Mouse (Mus musculus): ENCODE data around the gene Pafah1b3. TPM values are rescaled to one million over a fixed set of nuclear protein-coding genes. Genes with fewer than 3 reads are reported as not detected.

Pafah1b3 gene
- polyA plus RNA-seq, 1 experiment, result 184 TPM

- Histone ChIP-seq H3K27me3 (ENCODE audit: control insufficient read depth, insufficient read depth, low read length) (no peaks in the 10 kb centered on the region), H3K27ac (ENCODE audit: insufficient read depth, low read depth, low read length) (no peak overlapping the region), H3K36me3 (ENCODE audit: control insufficient read depth, insufficient read depth, low read length) (peaks cover 17% of the 10 kb centered on the region), H3K4me3 (ENCODE audit: low read depth, low read length) (no peak overlapping the region), H3K4me1 (ENCODE audit: control insufficient read depth, insufficient read depth, insufficient read length, low read length) (peaks cover 20% of the 10 kb centered on the region)
- WGBS, result 93% methylated on average over 35 of the region's 35 CpGs
- TF ChIP-seq POLR2A (IDR thresholded peaks at IDR 0.05; ENCODE audit: low read depth, low read length), result no peak
Measured at GRCm38 (mm10) chr7:25270652-25271633, 26.8 kb downstream of the Pafah1b3 start.

DNA sequence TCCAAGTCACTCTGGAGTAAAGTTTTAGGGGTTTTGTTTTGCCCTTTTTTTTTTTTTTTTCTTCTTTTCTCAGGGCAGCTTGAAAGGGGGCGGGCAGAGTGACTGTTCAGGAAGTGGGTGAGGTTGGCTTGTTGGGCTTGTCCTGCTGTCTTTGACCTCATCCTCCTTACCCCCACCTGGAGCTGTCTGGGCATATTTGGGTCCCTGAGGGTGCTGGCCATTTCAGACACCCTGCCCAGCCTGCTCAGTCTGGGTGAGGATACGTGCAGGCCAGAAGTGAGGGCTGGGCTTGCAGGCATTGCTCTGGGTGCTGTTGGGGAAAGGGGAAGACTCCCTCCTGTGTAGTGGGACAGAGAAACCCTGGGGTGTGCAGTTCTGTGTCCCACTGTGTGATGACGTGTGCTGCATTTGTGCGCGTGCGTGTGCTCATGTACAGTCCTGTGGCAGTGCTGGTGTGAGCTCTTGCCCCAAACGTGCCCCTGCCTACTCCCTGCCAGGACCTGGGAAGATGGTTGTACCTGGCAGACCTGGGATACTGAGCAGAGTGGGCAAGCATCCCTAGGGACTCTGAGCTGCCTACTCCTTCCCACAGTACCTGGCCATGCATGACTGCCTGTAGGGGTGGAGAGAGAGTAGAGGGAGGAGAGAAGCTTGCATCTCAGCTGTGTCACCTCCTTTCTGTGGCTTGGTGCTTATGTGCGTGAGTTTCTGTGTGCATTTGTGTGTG lies 28.1 kb downstream of the Pafah1b3 start:
- peaks cover 10% of the 10 kb centered on the region for H3K4me1 ChIP-seq (ENCODE audit: control insufficient read depth, insufficient read depth, insufficient read length, low read length)
- H3K36me3 ChIP-seq (ENCODE audit: control insufficient read depth, insufficient read depth, low read length), result peaks cover 17% of the 10 kb centered on the region
- H3K27ac ChIP-seq (ENCODE audit: insufficient read depth, low read depth, low read length), result peak overlapping the region; percentile 59
- H3K27me3 ChIP-seq (ENCODE audit: control insufficient read depth, insufficient read depth, low read length), result no peaks in the 10 kb centered on the region
- H3K4me3 ChIP-seq (ENCODE audit: low read depth, low read length), result peak overlapping the region; percentile 13; the same call in 1 of the 2 replicates
- TF ChIP-seq CTCF (IDR thresholded peaks at IDR 0.05; ENCODE audit: extremely low read depth, insufficient read length, insufficient replicate concordance, low read depth, low read length) (no peak), POLR2A (IDR thresholded peaks at IDR 0.05; ENCODE audit: low read depth, low read length) (no peak)
- 70% methylated on average over 8 of the region's 8 CpGs for WGBS

- Histone ChIP-seq H3K36me3 (ENCODE audit: control insufficient read depth, insufficient read depth, low read length) (peaks cover 17% of the 10 kb centered on the region), H3K4me1 (ENCODE audit: control insufficient read depth, insufficient read depth, insufficient read length, low read length) (peaks cover 10% of the 10 kb centered on the region), H3K27ac (ENCODE audit: insufficient read depth, low read depth, low read length) (peak overlapping the region; percentile 59; the same call in 1 of the 2 replicates), H3K27me3 (ENCODE audit: control insufficient read depth, insufficient read depth, low read length) (no peaks in the 10 kb centered on the region), H3K4me3 (ENCODE audit: low read depth, low read length) (peak overlapping the region; percentile 88)
- TF ChIP-seq POLR2A (IDR thresholded peaks at IDR 0.05; ENCODE audit: low read depth, low read length), result no peak
- 16% methylated on average over 4 of the region's 4 CpGs for WGBS
Measured at GRCm38 (mm10) chr7:25269029-25269428, 28.8 kb downstream of the Pafah1b3 start.

- no peaks in the 10 kb centered on the region for H3K27me3 ChIP-seq (ENCODE audit: control insufficient read depth, insufficient read depth, low read length)
Measured at GRCm38 (mm10) chr7:25268588-25268987, 29.2 kb downstream of the Pafah1b3 start.

DNA sequence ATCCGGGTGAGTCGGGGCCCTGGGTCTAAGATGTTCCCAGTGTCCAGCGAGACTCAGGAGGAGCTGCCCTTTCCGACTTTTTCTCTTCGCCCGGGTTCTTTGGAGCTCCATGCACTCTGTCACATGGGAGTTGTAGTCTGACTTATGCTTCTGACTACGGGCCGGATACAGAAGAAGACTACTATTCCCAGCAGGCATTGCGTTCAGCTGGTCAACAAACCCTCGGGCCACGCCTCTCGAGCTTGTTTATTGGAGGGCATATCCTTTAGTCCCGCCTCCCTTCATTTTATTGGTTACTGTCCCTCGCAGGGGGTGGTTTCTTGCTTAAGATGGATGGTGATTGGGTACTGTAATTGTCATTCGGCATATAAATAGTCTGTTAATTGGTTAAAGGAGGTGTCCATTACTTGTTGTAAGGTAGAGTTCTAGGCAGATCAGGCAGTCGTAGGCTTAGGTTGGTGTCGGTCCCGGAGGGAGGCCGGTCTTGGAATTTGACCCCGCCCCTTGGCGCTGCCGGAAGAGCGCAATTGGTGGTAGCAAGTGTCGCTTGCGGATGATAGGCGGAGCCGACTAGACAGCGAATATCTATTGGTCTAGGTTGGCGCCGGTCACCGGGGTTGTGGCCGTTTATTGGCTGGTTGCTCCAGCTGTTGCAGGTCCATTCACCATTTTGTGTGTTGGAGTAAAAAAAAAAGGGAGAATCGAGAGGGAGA lies 29.9 kb downstream of the Pafah1b3 start:
- Histone ChIP-seq H3K27ac (ENCODE audit: insufficient read depth, low read depth, low read length) (peak overlapping the region; percentile 95), H3K4me1 (ENCODE audit: control insufficient read depth, insufficient read depth, insufficient read length, low read length) (peaks cover 7% of the 10 kb centered on the region), H3K36me3 (ENCODE audit: control insufficient read depth, insufficient read depth, low read length) (peaks cover 17% of the 10 kb centered on the region), H3K27me3 (ENCODE audit: control insufficient read depth, insufficient read depth, low read length) (no peaks in the 10 kb centered on the region), H3K4me3 (ENCODE audit: low read depth, low read length) (peak overlapping the region; percentile 88)
- under 1% methylated on average over 33 of the region's 33 CpGs for WGBS
- no peak for TF ChIP-seq POLR2A (IDR thresholded peaks at IDR 0.05; ENCODE audit: low read depth, low read length)
- no peak for TF ChIP-seq CTCF (IDR thresholded peaks at IDR 0.05; ENCODE audit: extremely low read depth, insufficient read length, insufficient replicate concordance, low read depth, low read length)

More at GRCm38 (mm10) chr7:25268588-25268987, 29.2 kb downstream of the Pafah1b3 start:
- H3K4me1 ChIP-seq (ENCODE audit: control insufficient read depth, insufficient read depth, insufficient read length, low read length), result peaks cover 10% of the 10 kb centered on the region
- TF ChIP-seq CTCF (IDR thresholded peaks at IDR 0.05; ENCODE audit: extremely low read depth, insufficient read length, insufficient replicate concordance, low read depth, low read length) (no peak), POLR2A (IDR thresholded peaks at IDR 0.05; ENCODE audit: low read depth, low read length) (no peak)
- WGBS, result 4% methylated on average over 7 of the region's 7 CpGs
- peak overlapping the region; percentile 59 for H3K27ac ChIP-seq (ENCODE audit: insufficient read depth, low read depth, low read length)
- peaks cover 17% of the 10 kb centered on the region for H3K36me3 ChIP-seq (ENCODE audit: control insufficient read depth, insufficient read depth, low read length)
- peak overlapping the region; percentile 88 for H3K4me3 ChIP-seq (ENCODE audit: low read depth, low read length)

DNA sequence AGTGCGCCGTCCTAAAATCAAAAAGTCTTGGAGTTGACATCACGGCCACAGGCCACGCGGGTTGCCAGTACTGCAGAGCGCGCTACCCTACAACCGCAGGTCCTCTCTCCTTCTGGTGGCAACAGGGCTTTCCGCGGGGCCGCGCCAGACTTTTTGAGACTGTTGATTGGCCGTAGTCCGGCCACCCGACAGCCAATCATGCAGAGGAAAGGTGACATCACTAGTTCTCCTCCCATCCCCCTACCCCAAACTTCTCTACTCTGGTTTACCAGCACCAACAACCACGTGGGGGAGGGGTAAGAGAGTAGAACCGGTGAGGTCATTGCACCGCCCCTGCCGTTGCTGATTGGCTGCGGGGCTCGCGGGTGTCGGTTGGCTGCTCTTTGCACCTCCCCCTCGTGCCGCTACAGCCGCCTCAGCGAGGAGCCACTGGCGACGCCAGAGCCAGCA lies 30.5 kb downstream of the Pafah1b3 start, which contains the start of gene Cic:
TSS of gene Cic (plus strand) at position 404 of the 450 bp plus-strand sequence.
- WGBS, result under 1% methylated on average over 29 of the region's 29 CpGs
- peaks cover 12% of the 10 kb centered on the region for H3K36me3 ChIP-seq (ENCODE audit: control insufficient read depth, insufficient read depth, low read length)
- H3K27ac ChIP-seq (ENCODE audit: insufficient read depth, low read depth, low read length), result peak within 1 kb of the TSS; percentile 95
- H3K4me3 ChIP-seq (ENCODE audit: low read depth, low read length), result peak within 1 kb of the TSS; percentile 88
- no peaks in the 10 kb centered on the region for H3K27me3 ChIP-seq (ENCODE audit: control insufficient read depth, insufficient read depth, low read length)
- TF ChIP-seq POLR2A (IDR thresholded peaks at IDR 0.05; ENCODE audit: low read depth, low read length), result peak; percentile 15; the same call in 1 of the 2 replicates
- no peak for TF ChIP-seq CTCF (IDR thresholded peaks at IDR 0.05; ENCODE audit: extremely low read depth, insufficient read length, insufficient replicate concordance, low read depth, low read length)
- H3K4me1 ChIP-seq (ENCODE audit: control insufficient read depth, insufficient read depth, insufficient read length, low read length), result peaks cover 7% of the 10 kb centered on the region

All from small intestine, adult 2 months (tissue).